Mouse (Mus musculus) layer of hippocampus, adult 9-10 months (tissue): ENCODE results near the gene Mgme1.

Experiments
- DNase-seq: peaks from one replicate; pipeline ENCODE4 v3.0.0; 2022; ENCODE audit warnings: low spot score

The Mgme1 gene

DNA sequence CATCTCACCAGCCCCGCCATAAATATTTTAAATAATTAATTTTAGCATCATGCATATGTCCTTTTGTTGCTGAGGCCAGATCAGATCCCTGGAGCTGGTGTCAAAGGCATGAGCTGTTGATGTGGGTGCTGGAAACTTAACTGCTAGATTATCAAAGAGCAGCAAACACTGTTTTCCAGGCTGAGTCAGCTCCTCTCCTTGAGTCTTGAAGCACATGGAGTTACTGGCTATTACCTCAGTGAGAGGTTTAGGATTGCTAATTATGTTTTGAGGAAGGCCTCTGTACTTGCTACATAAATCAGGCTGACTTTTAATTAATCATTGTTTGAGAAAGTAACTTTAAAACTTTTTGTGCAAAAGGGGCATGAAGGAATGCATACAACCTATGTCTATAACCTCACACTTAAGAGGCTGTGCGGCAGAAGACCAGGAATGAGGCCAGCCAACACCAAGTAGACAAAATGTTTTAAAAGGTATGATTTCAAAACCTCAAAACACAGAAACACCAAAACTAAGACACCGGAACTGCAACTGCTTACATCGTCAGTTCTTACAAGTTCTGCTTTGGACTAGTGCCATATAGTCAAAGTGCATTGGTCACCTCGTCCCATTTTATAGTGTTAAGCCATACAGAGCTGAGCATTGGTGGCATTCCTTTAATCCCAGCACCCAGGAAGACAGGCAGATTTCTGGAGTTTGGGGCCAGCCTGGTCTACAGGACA, 5.9 kb upstream of the Mgme1 start:
- peak; percentile 30 for DNase-seq

DNA sequence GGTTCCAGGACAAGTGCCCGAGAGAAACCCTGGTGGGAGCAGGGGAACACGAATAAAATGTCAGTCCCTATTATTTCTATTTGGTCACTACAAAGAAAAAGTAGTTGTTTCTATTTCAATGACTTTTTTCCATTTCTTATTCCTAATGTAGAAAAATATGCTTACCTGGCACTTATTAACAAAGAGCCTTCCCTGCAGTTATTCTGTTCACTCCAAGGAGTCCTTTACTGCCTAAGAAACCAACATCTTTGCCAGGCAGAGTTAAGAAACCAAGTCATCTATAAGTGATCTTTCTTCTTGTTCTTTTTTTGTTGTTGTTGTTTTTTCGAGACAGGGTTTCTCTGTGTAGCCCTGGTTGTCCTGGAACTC, 5.4 kb upstream of the Mgme1 start:
- DNase-seq, result no peak

DNA sequence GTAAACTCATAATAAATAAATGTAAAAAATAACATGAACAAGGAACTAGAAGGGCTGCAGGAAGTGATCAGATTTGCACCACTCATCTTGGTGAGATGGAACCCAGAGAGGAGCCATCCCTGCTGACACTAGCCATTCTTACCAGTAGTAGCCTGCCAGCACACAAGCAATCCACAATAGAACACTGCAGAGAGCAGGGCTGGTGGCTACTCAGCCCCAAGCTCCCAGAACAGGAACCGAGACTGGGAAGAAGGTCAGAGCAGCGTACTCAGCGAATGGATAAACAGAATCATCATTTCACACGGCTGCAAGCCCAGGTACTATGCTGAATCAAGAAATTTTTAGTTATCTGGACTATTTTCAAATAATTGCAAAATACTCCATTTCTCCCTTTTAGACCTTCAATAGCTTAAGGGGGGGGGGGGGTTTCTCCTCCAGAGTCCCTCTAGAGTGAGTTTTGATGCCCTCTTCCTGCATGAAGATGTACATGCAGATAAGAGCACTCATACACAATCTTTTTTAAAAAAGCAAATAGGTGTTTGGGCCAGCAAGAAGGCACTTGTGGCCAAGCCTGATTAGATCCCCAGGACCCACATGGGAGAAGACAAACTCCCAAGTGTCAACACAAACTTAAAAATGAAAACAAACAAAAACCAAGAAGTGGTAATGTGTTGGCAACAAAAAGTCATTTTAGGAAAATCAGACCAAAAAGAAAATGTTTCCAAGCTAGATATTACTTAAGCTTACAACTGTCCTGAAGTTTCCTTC, 4.4 kb upstream of the Mgme1 start:
- peak; percentile 29 for DNase-seq

DNA sequence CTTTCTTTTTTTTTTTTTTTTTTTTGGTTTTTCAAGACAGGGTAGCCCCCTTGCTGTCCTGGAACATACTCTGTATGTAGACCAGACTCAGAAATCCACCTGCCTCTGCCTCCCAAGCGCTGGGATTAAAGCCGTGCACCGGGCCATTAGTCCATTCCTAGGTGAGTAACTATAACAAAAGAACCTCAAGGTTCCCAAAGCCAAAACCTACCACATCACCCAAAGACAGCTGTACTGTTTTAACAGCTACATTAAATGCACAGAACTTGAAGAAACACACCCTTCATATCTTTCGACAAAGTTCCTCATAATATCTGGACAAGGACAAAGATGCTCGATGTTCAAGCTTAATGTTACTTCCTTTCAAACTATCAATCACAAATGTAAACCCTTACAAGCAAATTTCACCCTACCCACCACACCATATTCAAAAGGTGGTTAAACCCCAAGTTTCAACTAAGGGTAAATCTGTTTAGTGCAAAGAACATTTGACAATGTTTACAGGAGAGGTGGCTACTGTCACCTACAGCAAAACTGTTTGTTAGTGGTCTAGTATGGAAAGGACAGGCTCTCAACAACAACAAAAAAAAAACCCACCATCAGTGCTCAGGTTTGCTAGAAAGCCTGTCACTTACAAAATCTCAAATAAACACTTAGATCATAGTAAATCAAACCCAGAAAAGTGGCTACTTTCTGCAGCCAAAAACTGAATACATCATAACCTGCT, 3.3 kb upstream of the Mgme1 start:
- DNase-seq, result no peak

DNA sequence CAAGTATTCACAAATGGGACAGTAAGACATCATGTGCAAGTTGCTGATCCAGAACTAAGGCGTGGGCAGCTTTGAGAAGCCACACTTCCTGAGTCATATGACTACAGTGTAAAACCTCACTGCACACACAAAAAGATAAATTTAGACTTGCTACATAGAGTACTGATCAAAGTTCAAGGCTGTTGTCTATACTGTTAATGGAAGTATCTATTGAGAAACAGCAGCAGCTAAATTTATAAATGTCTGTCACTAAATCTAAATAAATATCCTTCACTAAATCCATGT, 2.8 kb upstream of the Mgme1 start:
- DNase-seq, result no peak

DNA sequence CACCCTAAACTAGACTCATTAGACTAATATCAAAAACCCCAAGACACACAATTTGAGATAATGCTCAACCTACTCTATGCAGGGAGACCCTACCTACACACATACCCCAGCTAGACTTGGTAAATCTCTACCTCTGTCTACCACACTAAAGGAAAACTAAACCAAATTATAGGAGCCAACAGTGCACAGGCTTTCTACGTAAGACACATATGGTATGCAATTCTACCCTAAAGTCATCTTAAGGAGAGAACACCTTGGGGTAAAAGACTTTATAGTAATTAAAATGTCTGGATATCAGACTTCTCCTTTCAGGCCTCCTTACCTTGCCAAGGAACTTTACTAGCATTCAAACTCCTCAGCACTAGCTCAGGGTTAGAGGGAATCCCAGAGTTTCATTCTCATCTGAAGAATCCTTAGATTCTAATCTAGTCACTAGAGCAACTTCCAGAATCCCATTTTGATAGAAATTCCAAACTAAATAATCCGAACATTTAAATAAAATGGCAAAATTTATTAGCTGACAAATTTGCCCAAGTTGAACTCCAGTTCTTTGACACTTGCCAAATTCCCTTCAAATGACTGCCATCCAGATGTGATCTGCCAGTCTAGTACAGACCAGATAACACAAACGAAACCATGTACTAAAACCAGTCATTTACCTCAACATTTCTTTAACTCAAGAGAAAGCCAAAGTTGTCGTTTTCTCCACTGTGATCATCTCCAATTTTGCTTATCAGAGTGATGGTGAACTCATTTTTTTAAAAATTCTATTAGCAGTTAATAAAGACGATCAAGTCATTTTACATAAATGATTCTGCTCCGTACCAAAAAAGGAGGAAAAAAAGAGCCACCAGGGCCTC, 1.8 kb upstream of the Mgme1 start:
- DNase-seq, result no peak

GRCm38 (mm10) chr2:144269306-144269650, 1.2 kb upstream of the Mgme1 start:
- no peak for DNase-seq

GRCm38 (mm10) chr2:144269679-144270475, 586 bp upstream of the Mgme1 start:
- DNase-seq, result no peak

DNA sequence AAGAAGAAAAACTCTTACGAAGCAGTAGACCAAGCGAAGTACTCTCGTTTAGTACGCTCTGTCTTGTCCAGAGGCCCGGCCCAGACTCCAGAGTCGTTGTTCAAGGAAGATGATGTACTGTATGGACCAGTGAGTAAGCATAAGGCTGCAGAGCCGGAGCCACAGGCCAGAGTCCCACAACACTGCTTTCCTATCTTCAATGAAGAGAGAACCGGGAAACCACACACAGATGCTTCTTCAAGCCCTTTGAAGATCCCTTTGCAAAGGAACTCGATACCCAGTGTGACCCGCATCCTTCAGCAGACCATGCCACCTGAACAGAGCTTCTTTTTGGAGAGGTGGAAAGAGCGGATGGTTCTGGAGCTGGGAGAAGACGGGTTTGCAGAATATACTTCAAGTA, 1.6 kb downstream of the Mgme1 start:
- no peak for DNase-seq

GRCm38 (mm10) chr2:144274741-144275140, 4.3 kb downstream of the Mgme1 start:
- DNase-seq, result no peak

- DNase-seq, result no peak
These were observed 6.4 kb downstream of the Mgme1 start for GRCm38 (mm10) chr2:144276885-144277284.

- no peak for DNase-seq
These were observed 9.3 kb downstream of the Mgme1 start for GRCm38 (mm10) chr2:144279742-144280141.

DNA sequence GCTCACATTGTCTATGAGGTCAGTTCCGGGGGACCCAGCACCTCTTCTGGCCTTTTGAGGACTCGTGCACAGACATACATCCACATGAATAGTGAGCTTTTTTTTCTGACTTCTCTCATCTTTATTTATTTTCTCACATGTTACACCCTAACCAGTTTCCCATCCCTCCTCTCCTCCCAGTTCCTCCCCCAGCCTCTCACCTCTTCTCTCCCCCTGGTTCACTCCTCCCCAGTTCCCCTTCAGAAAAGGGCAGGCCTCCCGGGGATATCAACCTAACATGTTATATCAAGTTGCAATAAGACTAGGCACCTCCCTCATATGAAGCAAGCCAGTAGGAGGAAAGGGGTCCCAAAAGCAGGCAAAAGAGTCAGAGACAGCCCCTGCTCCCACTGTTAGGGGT, 10.1 kb downstream of the Mgme1 start:
- DNase-seq, result no peak

DNA sequence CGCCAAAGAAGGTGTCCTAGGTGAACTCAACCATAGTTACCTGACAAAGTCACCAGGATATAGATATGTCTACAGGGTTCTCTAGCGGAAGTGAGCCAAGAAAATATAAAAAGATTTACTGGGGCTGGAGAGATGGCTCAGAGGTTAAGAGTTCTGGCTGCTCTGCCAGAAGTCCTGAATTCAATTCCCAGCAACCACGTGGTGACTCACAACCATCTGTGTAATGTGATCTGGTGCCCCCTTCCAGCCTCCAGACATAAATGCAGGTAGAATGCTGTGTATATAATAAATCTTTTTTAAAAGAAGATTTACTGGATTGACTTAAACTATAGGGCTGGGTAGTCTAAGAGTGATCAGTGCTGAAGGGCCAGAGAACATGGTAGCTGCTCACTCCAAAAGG, 11.0 kb downstream of the Mgme1 start:
- no peak for DNase-seq

DNA sequence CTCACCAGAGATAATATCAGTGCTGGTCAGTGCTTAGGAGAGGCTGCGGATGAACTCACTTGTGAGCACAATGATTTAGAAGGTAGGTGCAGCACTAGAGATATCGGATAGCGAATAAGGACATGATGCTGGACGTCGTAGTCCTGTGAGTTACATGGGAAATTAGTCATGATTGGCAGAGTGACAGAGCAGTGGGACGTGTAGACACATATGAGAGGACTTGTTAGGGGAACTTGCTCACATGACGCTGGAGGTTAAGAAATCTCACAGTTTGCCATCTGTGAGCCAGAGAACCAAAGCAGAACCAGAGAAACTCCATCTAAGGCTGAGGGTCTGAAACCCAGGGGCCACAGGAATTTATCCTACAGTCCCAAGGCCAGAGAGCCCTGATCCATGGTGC, 19.9 kb downstream of the Mgme1 start:
- no peak for DNase-seq

DNA sequence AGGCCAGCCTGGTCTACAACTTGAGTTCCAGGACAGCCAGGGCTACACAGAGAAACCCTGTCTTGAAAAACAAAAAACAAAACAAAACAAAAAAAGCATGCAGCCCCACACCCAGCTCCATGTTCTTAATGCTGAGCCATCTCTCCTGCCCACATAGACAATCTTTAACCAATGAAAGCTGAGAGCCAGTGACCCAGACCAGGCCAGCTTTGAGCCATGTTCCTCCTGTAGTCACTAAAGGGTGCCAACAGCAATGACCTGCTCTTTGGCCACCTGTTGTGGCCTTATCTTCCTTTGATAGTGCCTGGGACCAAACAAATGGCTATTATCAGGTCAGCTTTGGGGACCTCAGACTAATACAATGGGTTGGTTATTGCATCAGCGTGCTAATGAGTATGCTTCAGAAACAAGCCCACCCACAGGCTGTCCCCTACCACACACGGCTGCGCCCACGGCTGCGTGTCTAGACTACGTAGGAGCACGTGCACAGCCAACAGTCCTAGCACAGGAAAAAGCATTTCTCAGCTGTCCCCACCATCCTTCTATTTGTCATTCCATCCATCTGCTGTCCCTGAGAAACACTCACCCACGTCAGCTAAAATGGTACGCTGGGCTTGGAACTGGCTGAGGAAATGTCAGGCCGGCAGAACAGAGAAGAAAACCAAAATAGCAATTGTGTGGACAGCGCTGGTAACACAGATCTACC, 21.3 kb downstream of the Mgme1 start:
- DNase-seq, result peak; percentile 31

DNA sequence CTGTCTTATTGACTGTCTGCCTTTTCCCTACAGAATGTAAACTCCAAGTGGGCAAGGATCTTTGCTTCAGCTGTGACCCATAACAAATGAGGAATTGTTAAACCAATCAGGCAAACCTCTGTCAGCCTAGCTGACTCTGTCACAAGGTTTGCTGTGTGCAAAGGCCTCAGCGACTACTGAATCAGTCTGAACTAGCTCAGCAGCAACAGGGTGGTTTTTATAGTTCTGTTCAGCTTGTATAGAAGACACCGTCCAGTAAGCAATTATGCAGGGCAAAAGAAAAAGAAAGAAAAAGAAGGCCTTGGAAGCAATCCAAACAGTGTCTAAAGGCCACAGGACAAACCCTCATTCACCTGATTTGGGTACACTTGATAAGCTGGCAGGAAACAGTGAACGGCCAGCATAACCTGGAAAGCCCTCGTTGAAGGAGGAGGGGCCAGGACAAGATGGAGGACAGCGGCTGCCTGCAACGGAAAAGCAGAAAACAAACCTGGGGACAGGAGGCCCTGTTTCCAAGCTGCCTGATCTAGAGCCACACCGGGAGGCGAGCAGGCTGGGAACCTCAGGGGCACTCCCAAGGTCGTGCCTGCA, 24.8 kb downstream of the Mgme1 start:
- DNase-seq, result no peak

DNA sequence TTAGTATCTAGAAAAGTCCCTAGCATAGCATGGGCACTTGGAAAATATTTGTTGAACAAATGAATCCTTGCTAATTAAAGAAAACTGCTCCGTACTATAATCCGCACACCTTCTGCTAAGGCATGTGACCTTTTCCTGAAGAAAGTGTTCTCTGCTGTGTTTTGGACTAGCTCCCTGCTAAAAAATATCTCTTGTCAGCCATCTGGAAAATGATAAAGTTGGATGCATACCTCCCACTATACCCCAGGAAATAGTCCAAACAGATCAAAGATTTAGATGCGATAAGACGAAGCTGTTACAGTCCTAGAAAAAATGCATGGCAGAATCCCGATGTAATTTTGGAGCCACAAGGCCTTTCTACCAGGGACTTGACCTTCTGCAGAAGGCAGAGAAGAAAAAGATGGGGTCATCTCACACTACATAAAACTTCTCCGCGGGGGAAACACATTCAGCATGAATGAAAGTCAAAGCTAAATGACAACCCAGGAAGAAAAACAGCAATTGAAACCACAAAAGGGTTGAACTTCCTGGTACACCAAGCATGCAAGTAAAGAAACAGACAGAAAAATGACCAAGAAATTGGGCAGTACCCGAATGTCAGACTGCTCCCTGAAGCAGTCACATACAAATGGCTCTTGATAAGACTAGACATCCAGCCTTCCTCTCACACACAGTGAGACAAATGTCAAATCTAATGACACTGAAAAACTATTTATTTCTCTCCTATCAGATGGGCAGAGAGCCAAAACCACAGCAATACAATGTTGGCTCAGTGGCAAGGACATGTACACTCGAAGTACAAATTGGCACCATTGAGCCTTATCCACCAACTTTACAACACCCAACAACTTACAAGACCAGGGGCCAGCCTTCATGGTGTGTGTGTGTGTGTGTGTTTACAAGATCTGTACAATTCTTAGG, 29.5 kb downstream of the Mgme1 start:
- no peak for DNase-seq

DNA sequence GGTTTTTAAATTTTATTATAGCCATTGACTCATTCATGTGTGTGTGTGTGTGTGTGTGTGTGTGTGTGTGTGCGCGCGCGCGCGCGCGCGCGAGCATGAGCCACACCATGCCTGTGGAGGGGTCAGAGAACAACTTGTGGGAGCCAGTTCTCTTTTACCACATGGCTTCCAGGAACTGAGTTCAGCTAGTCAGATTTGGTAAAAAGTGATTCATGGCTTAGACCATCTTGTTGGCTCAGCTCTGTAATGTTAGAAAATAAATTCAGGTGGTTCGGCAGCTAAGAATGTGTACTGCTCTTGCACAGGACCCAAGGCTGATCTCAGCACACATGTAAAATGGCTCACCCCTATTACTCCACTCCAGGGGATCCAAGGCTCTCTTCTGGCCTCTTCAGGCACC, 30.6 kb downstream of the Mgme1 start:
- DNase-seq, result no peak
